Mouse (Mus musculus): Measurements from ENCODE around the gene Unc119. TPM values are rescaled to one million over a fixed set of nuclear protein-coding genes. Genes with fewer than 3 reads are reported as not detected.

The Unc119 gene
- polyA plus RNA-seq, 1 experiment from 2014 or later, result 78.3 TPM

GRCm38 (mm10) chr11:78392728-78393127 lies 49.4 kb downstream of the Unc119 start:
- Histone ChIP-seq H3K36me3 (ENCODE audit: control insufficient read depth, insufficient read depth, low read length) (no peaks in the 10 kb centered on the region), H3K4me3 (replicated peaks; ENCODE audit: low read depth, low read length) (no peak overlapping the region), H3K4me1 (ENCODE audit: control insufficient read depth, insufficient read depth, low read length) (0 out of 2 replicates have a peak, but pooled peaks cover 7% of the 10 kb centered on the region), H3K9me3 (ENCODE audit: control insufficient read depth, low read length) (no peaks in the 10 kb centered on the region), H3K9ac (replicated peaks; ENCODE audit: low read length) (no peak overlapping the region), H3K4me2 (ENCODE audit: low read length) (no peak overlapping the region), H3K27ac (replicated peaks; ENCODE audit: low read depth, low read length) (no peak overlapping the region), H3K27me3 (ENCODE audit: control insufficient read depth, insufficient read depth, low read length) (no peaks in the 10 kb centered on the region)
- WGBS, result 86% methylated on average over 3 of the region's 3 CpGs
- no peak for DNase-seq
- no peak for ATAC-seq (ENCODE audit: low FRiP score, low TSS enrichment)

- no peaks in the 10 kb centered on the region for H3K36me3 ChIP-seq (ENCODE audit: control insufficient read depth, insufficient read depth, low read length)
- 42% methylated on average over 11 of the region's 11 CpGs for WGBS
- peak overlapping the region; percentile 16; the same call in 1 of the 2 replicates for H3K9ac ChIP-seq (replicated peaks; ENCODE audit: low read length)
- H3K4me3 ChIP-seq (replicated peaks; ENCODE audit: low read depth, low read length), result peak overlapping the region; percentile 19
- H3K4me1 ChIP-seq (ENCODE audit: control insufficient read depth, insufficient read depth, low read length), result 0 out of 2 replicates have a peak, but pooled peaks cover 7% of the 10 kb centered on the region
- DNase-seq (no peak), ATAC-seq (ENCODE audit: low FRiP score, low TSS enrichment) (no peak)
- no peak overlapping the region for H3K27ac ChIP-seq (replicated peaks; ENCODE audit: low read depth, low read length)
- peak overlapping the region; percentile 54 for H3K4me2 ChIP-seq (ENCODE audit: low read length)
- no peaks in the 10 kb centered on the region for H3K9me3 ChIP-seq (ENCODE audit: control insufficient read depth, low read length)
- no peaks in the 10 kb centered on the region for H3K27me3 ChIP-seq (ENCODE audit: control insufficient read depth, insufficient read depth, low read length)
These were observed 53.7 kb downstream of the Unc119 start for GRCm38 (mm10) chr11:78396950-78397349.

GRCm38 (mm10) chr11:78397397-78397796 lies 54.1 kb downstream of the Unc119 start:
- no peak for ATAC-seq (ENCODE audit: low FRiP score, low TSS enrichment)
- peak; percentile 90 for DNase-seq
- Histone ChIP-seq H3K36me3 (ENCODE audit: control insufficient read depth, insufficient read depth, low read length) (no peaks in the 10 kb centered on the region), H3K9me3 (ENCODE audit: control insufficient read depth, low read length) (no peaks in the 10 kb centered on the region), H3K4me1 (ENCODE audit: control insufficient read depth, insufficient read depth, low read length) (0 out of 2 replicates have a peak, but pooled peaks cover 7% of the 10 kb centered on the region), H3K4me3 (replicated peaks; ENCODE audit: low read depth, low read length) (peak overlapping the region; percentile 19), H3K27ac (replicated peaks; ENCODE audit: low read depth, low read length) (no peak overlapping the region), H3K27me3 (ENCODE audit: control insufficient read depth, insufficient read depth, low read length) (no peaks in the 10 kb centered on the region), H3K4me2 (ENCODE audit: low read length) (peak overlapping the region; percentile 54), H3K9ac (replicated peaks; ENCODE audit: low read length) (peak overlapping the region; percentile 16; the same call in 1 of the 2 replicates)
- 7% methylated on average over 18 of the region's 18 CpGs for WGBS

GRCm38 (mm10) chr11:78398212-78398611 lies 54.9 kb downstream of the Unc119 start:
- Histone ChIP-seq H3K9ac (replicated peaks; ENCODE audit: low read length) (no peak overlapping the region), H3K27ac (replicated peaks; ENCODE audit: low read depth, low read length) (no peak overlapping the region), H3K36me3 (ENCODE audit: control insufficient read depth, insufficient read depth, low read length) (no peaks in the 10 kb centered on the region), H3K9me3 (ENCODE audit: control insufficient read depth, low read length) (no peaks in the 10 kb centered on the region), H3K4me2 (ENCODE audit: low read length) (no peak overlapping the region), H3K4me1 (ENCODE audit: control insufficient read depth, insufficient read depth, low read length) (0 out of 2 replicates have a peak, but pooled peaks cover 7% of the 10 kb centered on the region), H3K4me3 (replicated peaks; ENCODE audit: low read depth, low read length) (no peak overlapping the region), H3K27me3 (ENCODE audit: control insufficient read depth, insufficient read depth, low read length) (no peaks in the 10 kb centered on the region)
- ATAC-seq (ENCODE audit: low FRiP score, low TSS enrichment) (no peak), DNase-seq (no peak)
- 43% methylated on average over 6 of the region's 6 CpGs for WGBS

Other genes starting within 250 kb of the Unc119 start
- gene Fam222b, start 248.8 kb upstream of the Unc119 start, polyA plus RNA-seq (2014; fragmentation: Nextera tagmentation; extraction: Ambion mirVana), result 29.3 and 30.4 TPM in 2 replicates
- gene Traf4, start 177.9 kb upstream of the Unc119 start, polyA plus RNA-seq (2014; fragmentation: Nextera tagmentation; extraction: Ambion mirVana), result 68.4 and 103 TPM in 2 replicates
- gene Nek8, start 166.8 kb upstream of the Unc119 start, polyA plus RNA-seq (2014; fragmentation: Nextera tagmentation; extraction: Ambion mirVana), result 3.9 and 4.2 TPM in 2 replicates
- gene Tlcd1, start 166.8 kb upstream of the Unc119 start, polyA plus RNA-seq (2014; fragmentation: Nextera tagmentation; extraction: Ambion mirVana), result 6.4 and 6.9 TPM in 2 replicates
- 977 and 1,164 TPM in 2 replicates for gene Rpl23a, start 159.9 kb upstream of the Unc119 start, polyA plus RNA-seq (2014; fragmentation: Nextera tagmentation; extraction: Ambion mirVana)
- 51.7 and 53.3 TPM in 2 replicates for gene Rab34, start 155.1 kb upstream of the Unc119 start, polyA plus RNA-seq (2014; fragmentation: Nextera tagmentation; extraction: Ambion mirVana)
- gene Proca1, start 150.1 kb upstream of the Unc119 start, polyA plus RNA-seq (2014; fragmentation: Nextera tagmentation; extraction: Ambion mirVana), result 0.97 and 1.0 TPM in 2 replicates
- gene Sdf2, start 97.7 kb upstream of the Unc119 start, polyA plus RNA-seq (2014; fragmentation: Nextera tagmentation; extraction: Ambion mirVana), result 84.5 and 99.1 TPM in 2 replicates
- 21.2 and 29.5 TPM in 2 replicates for gene Supt6, start 97.5 kb upstream of the Unc119 start, polyA plus RNA-seq (2014; fragmentation: Nextera tagmentation; extraction: Ambion mirVana)
- 52.8 and 72.1 TPM in 2 replicates for gene 2610507B11Rik, start 81.7 kb upstream of the Unc119 start, polyA plus RNA-seq (2014; fragmentation: Nextera tagmentation; extraction: Ambion mirVana)
- 0.15 and 0.34 TPM in 2 replicates for gene BC030499, start 52.6 kb upstream of the Unc119 start, polyA plus RNA-seq (2014; fragmentation: Nextera tagmentation; extraction: Ambion mirVana)
- 5.8 and 8.7 TPM in 2 replicates for gene Spag5, start 42.0 kb upstream of the Unc119 start, polyA plus RNA-seq (2014; fragmentation: Nextera tagmentation; extraction: Ambion mirVana)
- gene Aldoc, start 20.5 kb upstream of the Unc119 start, polyA plus RNA-seq (2014; fragmentation: Nextera tagmentation; extraction: Ambion mirVana), result 71.2 and 89.5 TPM in 2 replicates
- gene Pigs, start 15.1 kb upstream of the Unc119 start, polyA plus RNA-seq (2014; fragmentation: Nextera tagmentation; extraction: Ambion mirVana), result 54.7 and 63.6 TPM in 2 replicates
- gene Foxn1, start 43.1 kb downstream of the Unc119 start, polyA plus RNA-seq (2014; fragmentation: Nextera tagmentation; extraction: Ambion mirVana), result not detected in 2 replicates
- not detected in 2 replicates for gene Slc13a2, start 78.7 kb downstream of the Unc119 start, polyA plus RNA-seq (2014; fragmentation: Nextera tagmentation; extraction: Ambion mirVana)
- 21.4 and 22.7 TPM in 2 replicates for gene Slc46a1, start 122.2 kb downstream of the Unc119 start, polyA plus RNA-seq (2014; fragmentation: Nextera tagmentation; extraction: Ambion mirVana)
- 49.7 and 55.6 TPM in 2 replicates for gene Sarm1, start 154.3 kb downstream of the Unc119 start, polyA plus RNA-seq (2014; fragmentation: Nextera tagmentation; extraction: Ambion mirVana)
- gene Vtn, start 155.6 kb downstream of the Unc119 start, polyA plus RNA-seq (2014; fragmentation: Nextera tagmentation; extraction: Ambion mirVana), result 40.0 and 134 TPM in 2 replicates
- not detected in 2 replicates for gene Sebox, start 160.0 kb downstream of the Unc119 start, polyA plus RNA-seq (2014; fragmentation: Nextera tagmentation; extraction: Ambion mirVana)
- 104 and 108 TPM in 2 replicates for gene Tmem199, start 168.7 kb downstream of the Unc119 start, polyA plus RNA-seq (2014; fragmentation: Nextera tagmentation; extraction: Ambion mirVana)
- 165 and 171 TPM in 2 replicates for gene Poldip2, start 168.7 kb downstream of the Unc119 start, polyA plus RNA-seq (2014; fragmentation: Nextera tagmentation; extraction: Ambion mirVana)
- 51.7 and 58.4 TPM in 2 replicates for gene Tnfaip1, start 192.8 kb downstream of the Unc119 start, polyA plus RNA-seq (2014; fragmentation: Nextera tagmentation; extraction: Ambion mirVana)
- gene Ift20, start 192.9 kb downstream of the Unc119 start, polyA plus RNA-seq (2014; fragmentation: Nextera tagmentation; extraction: Ambion mirVana), result 133 and 135 TPM in 2 replicates
- 32.0 and 32.8 TPM in 2 replicates for gene Tmem97, start 207.3 kb downstream of the Unc119 start, polyA plus RNA-seq (2014; fragmentation: Nextera tagmentation; extraction: Ambion mirVana)